Mouse (Mus musculus) neural tube, embryonic 15.5 days (tissue): ENCODE measurements around the gene Pdlim3. TPM values are rescaled to one million over a fixed set of nuclear protein-coding genes. Genes with fewer than 3 reads are reported as not detected.

ENCODE experiments used
- ATAC-seq: fragments of 200-750 bp; cut with Nextera tagmentation; 2 replicates; pipeline ENCODE4 v1.8.0; 2017; ENCODE audit warnings: mild to moderate bottlenecking, moderate TSS enrichment, moderate library complexity; ENCODE audit not compliant: low FRiP score
- H3K27ac ChIP-seq: fragments of 300-500 bp; sonication (generic); replicated peaks from 2 replicates; pipeline ENCODE4 v1.5.1; 2015; ENCODE audit warnings: mild to moderate bottlenecking, inconsistent platforms
- H3K27me3 ChIP-seq: fragments of 300-500 bp; sonication (generic); replicated peaks from 2 replicates; pipeline ENCODE4 v1.6.1; 2015; ENCODE audit warnings: inconsistent platforms
- H3K36me3 ChIP-seq: fragments of 300-500 bp; sonication (generic); 2 replicates; pipeline ENCODE4 v1.6.1; 2015; ENCODE audit warnings: inconsistent platforms
- H3K4me1 ChIP-seq: fragments of 300-500 bp; sonication (generic); 2 replicates; pipeline ENCODE4 v1.6.1; 2015; ENCODE audit warnings: inconsistent platforms
- H3K4me2 ChIP-seq: fragments of 300-500 bp; sonication (generic); 2 replicates; pipeline ENCODE4 v1.6.1; 2015; ENCODE audit warnings: inconsistent platforms, mild to moderate bottlenecking, moderate library complexity
- H3K4me3 ChIP-seq: fragments of 300-500 bp; sonication (generic); replicated peaks from 2 replicates; pipeline ENCODE4 v1.5.1; 2015; ENCODE audit warnings: mild to moderate bottlenecking, inconsistent platforms
- H3K9ac ChIP-seq: fragments of 300-500 bp; sonication (generic); replicated peaks from 2 replicates; pipeline ENCODE4 v1.6.1; 2015; ENCODE audit warnings: mild to moderate bottlenecking, inconsistent platforms
- H3K9me3 ChIP-seq: fragments of 300-500 bp; sonication (generic); replicated peaks from 2 replicates; pipeline ENCODE4 v1.6.1; 2016; ENCODE audit warnings: inconsistent platforms
- WGBS: fragments of 180-500 bp; shearing (Covaris S2); methylation state at CpG from one replicate; pipeline ENCODE4 v1.1.7; 2015; ENCODE audit warnings: mixed read lengths; 5-methylcytosine and 5-hydroxymethylcytosine counted together
- polyA plus RNA-seq: library from polyadenylated mRNA; unstranded; fragments of >200 nt; fragmentation: Nextera tagmentation; extraction: Ambion mirVana; gene quantifications from 2 replicates; pipeline ENCODE4 v1.2.1, GENCODE M21; 2015

Gene Pdlim3
- polyA plus RNA-seq, 1 experiment from 2014 or later = 14.8 TPM

DNA sequence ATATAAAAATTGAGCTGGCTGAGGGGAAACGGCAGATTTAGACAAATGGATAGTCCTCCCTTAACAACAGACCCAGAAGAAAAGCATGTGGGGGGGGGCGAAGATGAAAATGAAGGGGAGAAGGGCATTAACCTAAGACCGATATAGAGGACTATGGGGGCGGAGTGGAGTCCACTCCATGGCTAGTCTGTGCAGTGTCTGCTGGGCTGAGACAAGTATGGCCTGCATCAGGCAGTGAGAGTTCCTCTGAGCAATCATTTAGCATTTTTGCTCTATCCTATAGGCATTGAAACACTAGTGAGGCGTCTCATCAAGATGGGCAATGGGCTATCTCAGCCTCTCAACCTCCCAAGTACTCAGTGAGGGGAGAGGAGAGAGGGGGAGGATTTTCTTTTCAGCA lies 8.9 kb upstream of the Pdlim3 start:
- 75% methylated on average over 5 of the region's 5 CpGs for WGBS
- Histone ChIP-seq H3K4me3 (no peak overlapping the region), H3K4me1 (peaks cover 11% of the 10 kb centered on the region), H3K9ac (no peak overlapping the region), H3K4me2 (no peak overlapping the region), H3K27ac (no peak overlapping the region), H3K27me3 (no peaks in the 10 kb centered on the region), H3K36me3 (no peaks in the 10 kb centered on the region), H3K9me3 (0 out of 2 replicates have a peak, but pooled peaks cover 5% of the 10 kb centered on the region)
- ATAC-seq = no peak

DNA sequence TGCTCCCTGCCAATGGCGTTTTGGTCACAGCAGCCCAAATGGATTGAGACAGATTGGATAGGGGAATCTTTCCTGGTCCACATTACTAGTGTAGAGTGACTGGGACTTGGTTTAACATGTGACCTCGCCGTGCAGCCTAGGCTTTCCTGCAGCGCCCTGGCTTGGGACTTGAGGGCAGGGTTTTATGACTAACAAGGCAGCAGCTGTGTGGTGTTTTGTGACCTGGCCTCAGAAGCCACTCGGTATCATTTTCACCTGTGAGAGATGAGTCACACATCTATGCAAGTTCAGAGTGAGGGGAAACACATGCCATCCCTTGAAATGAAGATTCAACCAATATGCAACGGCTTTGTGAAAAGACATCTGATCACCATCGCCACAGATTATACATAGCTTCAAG lies 7.6 kb upstream of the Pdlim3 start:
- Histone ChIP-seq H3K27ac (no peak overlapping the region), H3K36me3 (no peaks in the 10 kb centered on the region), H3K4me1 (peaks cover 11% of the 10 kb centered on the region), H3K9me3 (0 out of 2 replicates have a peak, but pooled peaks cover 5% of the 10 kb centered on the region), H3K9ac (no peak overlapping the region), H3K4me3 (no peak overlapping the region), H3K27me3 (no peaks in the 10 kb centered on the region), H3K4me2 (no peak overlapping the region)
- WGBS = 89% methylated on average over 7 of the region's 7 CpGs
- no peak for ATAC-seq

DNA sequence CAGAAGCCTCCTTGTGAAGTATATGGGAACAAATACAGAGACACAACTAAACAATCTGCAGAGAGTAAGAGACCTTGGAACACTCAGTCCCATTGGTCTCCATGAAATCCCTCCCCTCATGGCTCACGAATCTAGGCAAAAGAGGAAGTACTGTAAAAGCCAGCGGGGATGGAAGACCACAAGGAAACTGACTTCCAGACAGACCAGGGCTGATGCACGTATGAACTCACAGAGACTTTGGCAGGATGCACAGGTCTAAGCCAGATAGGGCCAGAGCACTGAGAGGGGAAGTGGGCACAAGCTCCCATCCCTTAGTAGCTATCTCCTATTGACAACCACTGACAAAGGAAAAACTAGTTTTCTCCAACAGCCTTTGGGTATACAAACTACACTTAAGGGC lies 4.8 kb upstream of the Pdlim3 start:
- Histone ChIP-seq H3K4me3 (no peak overlapping the region), H3K4me2 (no peak overlapping the region), H3K9ac (no peak overlapping the region), H3K27ac (no peak overlapping the region), H3K9me3 (0 out of 2 replicates have a peak, but pooled peaks cover 5% of the 10 kb centered on the region), H3K36me3 (no peaks in the 10 kb centered on the region), H3K4me1 (peaks cover 15% of the 10 kb centered on the region), H3K27me3 (no peaks in the 10 kb centered on the region)
- WGBS = 88% methylated on average over 3 of the region's 3 CpGs
- no peak for ATAC-seq

DNA sequence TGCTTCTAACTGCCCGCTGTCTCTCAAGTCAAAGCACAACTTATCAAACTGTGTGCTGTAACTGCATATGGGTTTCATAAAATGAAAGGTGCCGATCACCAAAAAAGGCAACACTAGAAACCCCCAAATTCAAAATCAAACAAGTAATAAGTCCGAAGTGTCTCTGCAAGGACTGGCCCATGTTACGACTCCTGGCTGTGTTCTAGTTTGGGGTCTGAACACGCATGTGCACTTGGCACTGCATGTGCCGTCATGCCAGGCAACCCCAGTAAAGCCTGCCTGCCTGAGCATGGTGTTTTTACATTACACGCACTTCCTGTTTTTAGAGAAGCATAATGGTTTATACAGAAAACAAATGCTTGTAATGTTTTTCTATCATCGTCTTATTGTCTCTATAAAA lies 3.5 kb upstream of the Pdlim3 start:
- H3K4me2 ChIP-seq = no peak overlapping the region
- H3K4me1 ChIP-seq = peaks cover 18% of the 10 kb centered on the region
- no peak overlapping the region for H3K9ac ChIP-seq
- H3K27me3 ChIP-seq = no peaks in the 10 kb centered on the region
- H3K36me3 ChIP-seq = no peaks in the 10 kb centered on the region
- no peak overlapping the region for H3K27ac ChIP-seq
- no peak for ATAC-seq
- no peak overlapping the region for H3K4me3 ChIP-seq
- 0 out of 2 replicates have a peak, but pooled peaks cover 5% of the 10 kb centered on the region for H3K9me3 ChIP-seq
- WGBS = 94% methylated on average over 8 of the region's 8 CpGs

DNA sequence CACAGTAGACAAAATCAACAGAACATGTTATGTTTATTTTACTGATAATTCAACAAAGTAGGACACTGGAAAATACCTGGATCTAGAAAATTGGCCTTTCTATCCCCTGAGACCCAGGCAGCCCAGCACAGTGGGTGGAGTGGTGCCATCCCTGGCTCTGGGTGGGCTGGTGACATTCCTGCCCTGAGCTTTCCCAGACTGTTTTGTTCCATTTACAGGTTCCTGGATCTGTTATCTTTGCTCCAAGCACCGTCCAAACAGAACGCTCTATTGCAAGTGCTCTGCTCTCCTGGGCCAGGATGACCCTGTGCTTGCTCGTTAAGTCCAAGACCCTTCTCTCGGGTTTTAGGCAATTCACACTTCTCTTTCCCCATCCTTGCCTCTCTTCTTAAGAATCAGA lies 1.5 kb upstream of the Pdlim3 start:
- Histone ChIP-seq H3K9me3 (0 out of 2 replicates have a peak, but pooled peaks cover 5% of the 10 kb centered on the region), H3K4me3 (no peak overlapping the region), H3K4me2 (no peak overlapping the region), H3K4me1 (peaks cover 18% of the 10 kb centered on the region), H3K9ac (no peak overlapping the region), H3K27me3 (no peaks in the 10 kb centered on the region), H3K36me3 (no peaks in the 10 kb centered on the region), H3K27ac (no peak overlapping the region)
- ATAC-seq = no peak
- WGBS = 65% methylated on average over 4 of the region's 4 CpGs

DNA sequence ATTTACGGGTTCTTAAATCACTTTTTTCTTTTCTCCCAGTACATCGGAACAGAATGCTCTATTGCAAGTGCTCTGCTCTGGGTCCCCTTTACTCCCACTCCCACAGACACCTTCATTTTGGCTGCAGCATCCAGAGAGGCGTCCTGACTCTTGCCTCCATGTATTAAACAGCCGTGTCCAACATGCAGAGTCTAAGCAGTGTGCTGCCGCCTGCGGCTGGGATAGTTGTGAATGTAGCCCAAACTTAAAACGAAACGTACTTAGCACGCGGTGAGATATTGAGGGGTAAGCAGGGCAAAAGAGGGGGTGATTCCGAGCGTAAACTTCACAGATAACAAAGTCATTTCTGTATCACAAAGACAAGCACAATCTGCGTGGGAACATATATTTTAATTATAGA lies 709 bp upstream of the Pdlim3 start:
- Histone ChIP-seq H3K4me2 (peak overlapping the region; percentile 89), H3K27ac (no peak overlapping the region; the same call in 1 of the 2 replicates), H3K4me3 (peak overlapping the region; percentile 41), H3K36me3 (no peaks in the 10 kb centered on the region), H3K9ac (0 out of 2 replicates have a peak overlapping the region, but pooled peaks have one; percentile 37), H3K4me1 (peaks cover 18% of the 10 kb centered on the region), H3K27me3 (no peaks in the 10 kb centered on the region), H3K9me3 (0 out of 2 replicates have a peak, but pooled peaks cover 5% of the 10 kb centered on the region)
- ATAC-seq = peak; percentile 36; the same call in 1 of the 2 replicates
- WGBS = 11% methylated on average over 13 of the region's 13 CpGs

DNA sequence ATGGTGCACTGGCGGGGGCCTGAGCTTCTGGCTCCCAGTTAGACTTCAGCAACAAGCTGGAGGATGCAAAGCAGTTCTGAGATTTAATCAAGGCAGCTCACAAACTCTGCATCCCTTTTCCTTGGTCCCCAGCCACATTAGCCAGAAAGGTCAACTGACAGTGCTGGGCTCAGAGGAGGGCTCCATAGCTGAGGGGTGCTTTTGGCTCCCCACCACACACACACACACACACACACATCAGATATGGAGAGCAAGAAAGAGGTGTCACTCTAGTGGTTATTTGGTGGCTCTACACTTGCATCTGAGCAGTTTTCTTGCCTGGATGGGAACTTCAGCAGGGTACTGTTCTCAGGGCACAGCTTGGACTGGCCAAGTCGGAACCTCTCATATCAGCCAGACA lies 514 bp downstream of the Pdlim3 start:
- no peaks in the 10 kb centered on the region for H3K36me3 ChIP-seq
- peaks cover 18% of the 10 kb centered on the region for H3K4me1 ChIP-seq
- H3K4me3 ChIP-seq = peak overlapping the region; percentile 41
- peak; percentile 56; the same call in 1 of the 2 replicates for ATAC-seq
- WGBS = 40% methylated on average over 2 of the region's 2 CpGs
- H3K4me2 ChIP-seq = peak overlapping the region; percentile 89
- no peak overlapping the region for H3K27ac ChIP-seq
- H3K9me3 ChIP-seq = no peaks in the 10 kb centered on the region
- peak overlapping the region; percentile 37; the same call in 1 of the 2 replicates for H3K9ac ChIP-seq
- no peaks in the 10 kb centered on the region for H3K27me3 ChIP-seq

DNA sequence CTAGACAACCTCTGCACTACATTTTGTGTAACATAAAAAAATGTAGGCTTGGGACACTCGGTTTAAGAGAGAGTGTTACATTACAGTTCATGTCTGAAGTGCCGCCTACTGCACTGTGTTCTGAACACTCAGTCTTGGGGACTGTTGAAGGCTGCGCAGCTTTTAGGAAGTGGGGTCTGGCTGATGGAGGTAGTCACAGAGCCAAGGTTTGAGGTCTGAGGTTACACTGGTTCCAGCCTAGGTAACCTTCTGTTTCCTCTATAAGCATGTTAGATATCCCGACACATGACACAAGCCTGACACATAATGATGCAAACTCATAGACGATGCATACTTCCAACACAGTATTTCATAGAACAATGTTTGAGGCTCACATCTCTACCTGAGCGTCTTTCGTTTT lies 4.5 kb downstream of the Pdlim3 start:
- Histone ChIP-seq H3K9me3 (no peaks in the 10 kb centered on the region), H3K4me2 (no peak overlapping the region), H3K4me1 (peaks cover 12% of the 10 kb centered on the region), H3K27ac (no peak overlapping the region), H3K27me3 (no peaks in the 10 kb centered on the region), H3K4me3 (no peak overlapping the region), H3K9ac (no peak overlapping the region), H3K36me3 (no peaks in the 10 kb centered on the region)
- ATAC-seq = no peak
- WGBS = 96% methylated on average over 7 of the region's 7 CpGs

DNA sequence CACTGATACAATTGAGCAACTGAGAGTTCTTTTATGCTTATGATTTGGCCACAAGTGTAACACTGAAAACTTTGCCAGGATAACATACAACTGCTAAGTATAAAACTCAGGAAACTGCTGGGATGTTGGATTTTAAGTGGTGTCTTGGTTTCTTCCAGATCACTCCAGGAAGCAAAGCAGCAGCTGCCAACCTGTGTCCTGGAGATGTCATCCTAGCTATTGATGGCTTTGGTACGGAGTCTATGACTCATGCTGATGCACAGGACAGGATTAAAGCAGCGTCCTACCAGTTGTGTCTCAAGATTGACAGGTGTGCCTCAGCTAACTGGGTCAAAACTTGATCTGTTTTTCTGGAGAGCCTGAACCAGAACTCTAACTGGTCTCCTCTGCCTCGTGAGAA lies 11.3 kb downstream of the Pdlim3 start:
- H3K27ac ChIP-seq = no peak overlapping the region
- no peaks in the 10 kb centered on the region for H3K27me3 ChIP-seq
- H3K9ac ChIP-seq = no peak overlapping the region
- 89% methylated on average over 3 of the region's 3 CpGs for WGBS
- no peaks in the 10 kb centered on the region for H3K9me3 ChIP-seq
- no peak overlapping the region for H3K4me2 ChIP-seq
- no peak overlapping the region for H3K4me3 ChIP-seq
- H3K4me1 ChIP-seq = no peaks in the 10 kb centered on the region
- no peaks in the 10 kb centered on the region for H3K36me3 ChIP-seq
- ATAC-seq = no peak

DNA sequence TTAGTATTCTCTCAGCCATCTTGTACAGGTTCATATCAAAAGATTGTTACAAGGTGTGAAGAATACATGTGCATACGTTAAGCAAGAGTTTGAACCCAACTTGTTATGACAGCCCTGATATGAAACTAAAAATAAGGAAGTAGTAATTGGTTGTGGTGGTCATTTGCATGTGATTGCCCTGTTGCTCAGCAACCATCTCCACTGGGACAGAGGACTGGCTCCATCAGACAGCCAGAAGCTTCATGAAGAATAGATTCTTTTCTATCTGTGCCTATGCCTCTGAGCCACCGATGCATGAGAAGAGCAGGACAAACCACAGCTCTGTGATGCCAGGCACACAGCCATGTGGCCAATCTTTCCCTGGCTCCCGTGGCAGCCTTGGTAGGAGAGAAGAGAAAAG lies 14.5 kb downstream of the Pdlim3 start:
- H3K27ac ChIP-seq = no peak overlapping the region
- H3K27me3 ChIP-seq = no peaks in the 10 kb centered on the region
- no peaks in the 10 kb centered on the region for H3K4me1 ChIP-seq
- no peaks in the 10 kb centered on the region for H3K9me3 ChIP-seq
- ATAC-seq = no peak
- H3K4me2 ChIP-seq = no peak overlapping the region
- no peak overlapping the region for H3K9ac ChIP-seq
- 59% methylated on average over 3 of the region's 3 CpGs for WGBS
- H3K36me3 ChIP-seq = no peaks in the 10 kb centered on the region
- H3K4me3 ChIP-seq = no peak overlapping the region

DNA sequence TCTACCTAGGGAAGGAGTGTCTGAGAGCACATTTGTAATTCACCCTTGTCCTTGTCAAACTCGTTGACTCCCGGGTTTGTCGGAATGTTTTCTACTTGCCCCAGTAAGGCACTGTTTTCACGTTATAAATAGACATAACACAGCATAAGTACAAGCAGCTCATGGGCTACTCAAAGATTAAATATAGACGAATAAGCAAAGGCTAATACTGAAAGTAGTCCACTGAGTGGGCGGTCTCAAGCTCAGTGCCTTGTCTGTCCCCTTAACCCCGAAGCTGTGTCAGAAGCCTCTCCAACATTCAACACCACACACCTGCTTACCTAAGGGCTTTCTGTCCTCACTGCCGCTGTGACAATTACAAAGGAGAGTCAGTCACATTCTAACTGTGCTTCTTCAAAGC lies 16.4 kb downstream of the Pdlim3 start:
- no peak overlapping the region for H3K9ac ChIP-seq
- H3K27ac ChIP-seq = no peak overlapping the region
- H3K4me3 ChIP-seq = no peak overlapping the region
- H3K36me3 ChIP-seq = no peaks in the 10 kb centered on the region
- WGBS = 87% methylated on average over 8 of the region's 8 CpGs
- H3K4me1 ChIP-seq = no peaks in the 10 kb centered on the region
- no peak for ATAC-seq
- H3K27me3 ChIP-seq = no peaks in the 10 kb centered on the region
- no peak overlapping the region for H3K4me2 ChIP-seq
- no peaks in the 10 kb centered on the region for H3K9me3 ChIP-seq

DNA sequence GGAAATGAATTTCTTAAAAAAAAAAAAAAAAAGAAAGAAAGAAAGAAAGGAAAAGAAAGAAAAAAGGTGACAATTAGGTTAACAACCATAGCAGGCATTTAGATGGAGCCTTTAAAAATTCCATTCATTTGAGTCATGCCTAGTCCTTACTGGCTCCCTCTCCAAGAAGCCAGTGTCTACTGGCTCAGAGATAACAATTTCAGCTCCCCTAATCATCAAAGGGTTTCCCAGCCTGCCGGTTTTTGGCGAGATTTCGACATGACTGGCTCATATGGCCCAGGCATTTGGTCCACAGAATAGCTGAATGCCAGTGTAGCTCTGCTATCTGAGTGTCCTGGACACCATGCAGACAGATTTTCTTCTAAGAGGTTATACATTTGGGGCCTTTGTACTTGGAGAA lies 18.4 kb downstream of the Pdlim3 start:
- no peaks in the 10 kb centered on the region for H3K9me3 ChIP-seq
- H3K4me1 ChIP-seq = no peaks in the 10 kb centered on the region
- no peak overlapping the region for H3K4me2 ChIP-seq
- no peak for ATAC-seq
- no peak overlapping the region for H3K9ac ChIP-seq
- H3K36me3 ChIP-seq = no peaks in the 10 kb centered on the region
- no peak overlapping the region for H3K27ac ChIP-seq
- no peak overlapping the region for H3K4me3 ChIP-seq
- 37% methylated on average over 3 of the region's 3 CpGs for WGBS
- H3K27me3 ChIP-seq = no peaks in the 10 kb centered on the region
